Mouse (Mus musculus) fat pad, adult 2 months (tissue): Measurements from ENCODE around the gene Samd5.

ENCODE experiments used
- DNase-seq: peaks from one replicate; pipeline ENCODE4 v3.0.0-alpha.2; 2011; ENCODE audit warnings: low read depth, low spot score; ENCODE audit errors: extremely low read depth

Samd5 gene

DNA sequence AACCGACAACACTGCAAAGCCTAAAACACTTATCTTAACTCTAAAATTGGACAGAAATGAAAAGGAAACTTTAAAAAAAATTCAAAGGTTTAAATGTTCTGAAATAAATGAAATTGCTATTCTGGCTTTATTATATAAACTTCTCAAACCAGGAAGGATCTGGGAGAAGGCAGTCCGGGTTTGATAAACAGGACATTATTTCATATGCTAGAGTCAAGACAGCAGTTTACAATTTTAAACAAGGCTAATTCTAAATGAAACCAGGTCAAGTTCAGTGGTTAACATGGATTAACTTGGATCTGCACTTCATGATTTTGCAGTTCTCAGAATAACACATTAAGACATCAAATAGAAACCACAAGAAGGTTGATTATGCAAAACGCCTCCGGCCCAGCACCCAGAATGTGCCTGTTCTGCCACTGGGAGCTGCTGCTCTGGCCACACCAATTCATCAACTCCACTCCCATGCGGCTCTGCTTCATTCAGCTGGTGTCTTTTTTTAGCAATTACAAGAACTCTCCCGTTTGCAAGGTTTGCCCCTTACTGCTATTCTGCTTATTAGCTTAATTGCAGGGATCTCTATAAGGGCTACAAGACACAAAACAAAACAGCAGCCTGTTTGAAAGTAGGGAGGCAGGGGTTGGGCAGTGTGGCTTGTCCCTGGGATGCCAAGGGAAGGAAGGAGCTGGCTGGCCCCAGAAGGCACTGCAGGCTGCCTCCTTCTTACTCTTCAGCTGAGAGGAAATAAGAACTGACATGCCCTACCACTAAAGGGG is 24.8 kb downstream of the Samd5 start:
- no peak for DNase-seq

DNA sequence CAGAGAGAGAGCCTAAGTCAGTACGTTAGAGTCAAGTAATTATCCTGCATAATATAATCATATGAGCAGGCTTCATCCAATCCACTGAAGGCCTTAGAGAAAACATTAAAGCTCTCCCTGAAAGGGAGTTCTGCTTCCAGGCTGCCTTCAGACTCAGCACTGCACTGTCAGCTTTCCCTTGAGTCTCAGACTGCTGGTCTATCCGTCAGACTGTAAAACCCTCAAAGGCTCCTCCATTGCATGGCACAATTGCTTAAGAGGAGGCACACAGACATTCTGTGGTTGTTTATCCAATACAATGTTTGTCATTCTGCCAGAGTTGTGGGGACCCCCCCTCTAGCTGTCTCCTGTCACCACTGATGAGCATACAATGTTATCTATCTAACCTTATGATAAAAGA is 26.5 kb downstream of the Samd5 start:
- DNase-seq: no peak

DNA sequence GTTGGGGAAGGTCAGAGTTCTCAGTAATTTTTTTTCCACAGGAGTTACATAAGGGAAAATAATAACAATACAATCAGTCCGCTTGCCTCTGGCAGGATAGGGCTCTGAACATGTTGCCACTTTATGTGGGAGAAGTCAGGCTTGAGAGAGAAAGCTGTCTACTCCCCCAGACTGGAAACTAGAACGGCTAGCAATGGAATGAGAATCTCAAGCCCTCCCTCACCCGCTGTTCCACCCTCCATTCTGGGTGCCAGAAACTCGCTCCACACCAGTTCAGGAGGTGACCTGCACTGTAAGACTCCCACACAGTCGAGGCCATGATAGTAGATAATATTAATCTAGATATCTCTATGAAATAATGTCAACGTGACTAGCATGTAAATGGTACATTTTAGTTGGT is 27.3 kb downstream of the Samd5 start:
- no peak for DNase-seq

DNA sequence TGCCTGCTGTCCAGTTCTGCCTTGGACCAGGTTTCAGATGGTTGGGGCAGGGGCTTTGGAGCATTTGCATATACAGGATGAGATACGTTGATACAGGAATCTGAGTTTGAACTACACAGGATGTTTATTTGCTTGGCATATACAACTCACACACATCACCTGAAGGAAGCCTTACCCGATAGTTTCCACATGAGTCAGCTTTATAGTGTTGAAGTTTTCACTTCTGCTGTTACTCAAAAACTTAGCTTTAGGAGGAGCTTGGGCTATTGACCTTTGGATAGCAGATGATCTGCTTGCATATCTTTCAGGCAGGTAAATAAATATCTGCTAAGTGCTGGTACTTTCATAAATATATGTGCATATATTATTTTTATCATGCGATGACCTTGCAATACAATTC is 28.6 kb downstream of the Samd5 start:
- DNase-seq: no peak

GRCm38 (mm10) chr10:9643531-9643930 is 31.5 kb downstream of the Samd5 start:
- no peak for DNase-seq

GRCm38 (mm10) chr10:9642077-9642476 is 32.9 kb downstream of the Samd5 start:
- no peak for DNase-seq

- no peak for DNase-seq
Measured at GRCm38 (mm10) chr10:9640678-9641077, 34.3 kb downstream of the Samd5 start.

GRCm38 (mm10) chr10:9640056-9640455 is 35.0 kb downstream of the Samd5 start:
- DNase-seq: no peak

GRCm38 (mm10) chr10:9625356-9625755 is 49.7 kb downstream of the Samd5 start:
- no peak for DNase-seq

DNA sequence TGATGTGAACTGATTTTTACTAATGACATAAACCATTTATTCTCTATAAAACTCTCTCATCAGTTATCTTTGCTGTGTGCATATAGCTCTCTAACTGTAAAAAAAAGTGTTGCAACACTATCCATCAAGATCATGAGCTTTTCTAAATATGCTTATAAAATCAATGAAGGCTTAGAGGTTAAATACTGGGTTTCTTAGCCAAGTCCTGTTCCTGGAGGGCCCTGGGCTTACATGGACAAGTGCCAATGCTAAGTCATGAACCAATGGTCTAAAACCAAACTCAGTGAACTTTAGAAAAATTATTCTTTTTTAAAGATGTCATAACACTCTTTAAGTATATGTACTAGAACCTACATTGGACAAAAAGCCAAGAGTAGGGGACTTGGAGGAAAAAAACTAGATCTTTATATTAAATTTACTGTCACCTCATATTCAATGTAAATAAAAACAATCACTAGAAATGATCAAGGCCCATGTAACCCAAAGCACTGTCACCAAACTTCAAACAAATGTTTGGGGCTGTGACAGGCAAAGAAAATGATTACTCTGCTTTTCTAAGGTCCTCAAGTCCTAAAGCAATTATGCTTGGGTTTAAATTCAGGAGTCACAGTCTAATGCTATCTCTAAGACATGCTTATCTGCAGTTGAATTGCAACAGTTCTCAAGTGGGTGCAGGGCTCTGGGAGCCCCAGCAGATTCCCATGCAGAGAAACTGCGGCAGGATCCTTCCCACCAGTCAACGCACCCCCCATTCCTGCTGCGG is 52.9 kb downstream of the Samd5 start:
- no peak for DNase-seq

DNA sequence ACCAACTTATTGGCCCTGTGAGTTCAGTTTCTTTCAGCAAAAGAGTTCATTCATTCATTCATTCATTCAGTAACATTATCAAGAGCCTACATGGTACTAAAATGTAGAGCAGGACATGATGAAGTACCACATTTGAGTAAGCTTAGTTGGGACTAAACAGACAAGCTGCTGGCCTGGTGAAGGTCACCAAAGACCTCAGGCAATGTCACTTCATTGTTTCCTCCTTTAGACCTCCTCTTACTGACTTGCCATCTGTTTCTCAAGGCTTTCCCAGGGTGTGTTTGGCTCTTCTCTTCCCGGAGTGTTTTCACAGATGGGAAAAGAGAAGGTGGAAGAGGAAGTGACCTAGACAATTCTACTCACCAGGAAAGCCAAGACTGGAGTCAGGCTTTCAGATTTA is 54.0 kb downstream of the Samd5 start:
- no peak for DNase-seq

- no peak for DNase-seq
Measured at GRCm38 (mm10) chr10:9615009-9615408, 60.0 kb downstream of the Samd5 start.

GRCm38 (mm10) chr10:9608854-9609253 is 66.2 kb downstream of the Samd5 start:
- DNase-seq: no peak

GRCm38 (mm10) chr10:9607155-9607554 is 67.9 kb downstream of the Samd5 start:
- DNase-seq: no peak

DNA sequence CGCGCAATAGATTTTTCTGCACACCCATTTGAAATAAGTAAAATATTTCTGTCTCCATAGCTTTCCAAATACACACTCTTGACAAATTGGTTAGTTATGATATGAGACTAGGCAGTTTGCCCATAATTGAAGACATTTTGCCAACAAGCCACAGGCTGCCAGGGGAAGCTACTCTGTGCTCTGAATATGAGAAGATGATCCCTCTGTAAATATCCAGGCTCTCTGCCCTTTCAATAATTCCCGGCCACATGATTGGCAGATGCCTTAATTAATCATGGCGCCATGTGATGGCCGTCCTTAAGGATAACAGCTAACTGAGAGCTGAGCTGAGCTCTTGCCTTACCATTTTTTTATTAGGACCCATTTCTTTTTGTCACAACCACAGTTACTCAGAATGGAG is 69.4 kb downstream of the Samd5 start:
- no peak for DNase-seq

DNA sequence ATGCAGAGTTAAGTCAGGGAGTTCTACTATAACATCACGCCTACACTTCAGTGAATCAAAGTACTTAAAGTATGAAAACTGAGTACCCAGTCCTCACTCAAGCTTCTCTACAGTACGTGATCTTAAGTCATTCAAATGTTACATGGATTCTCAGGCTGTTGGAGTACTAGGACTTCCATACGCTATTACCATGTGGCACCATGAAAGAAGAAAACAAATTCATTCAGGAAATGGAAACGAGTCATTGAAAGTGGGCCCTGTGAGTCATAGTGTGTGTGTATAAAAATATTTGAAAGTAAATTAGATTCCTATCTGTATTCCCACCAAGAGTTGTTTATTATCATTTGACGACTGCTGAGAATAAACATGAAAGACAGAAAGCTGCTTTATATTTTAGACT is 71.7 kb downstream of the Samd5 start:
- no peak for DNase-seq

GRCm38 (mm10) chr10:9602845-9603244 is 72.2 kb downstream of the Samd5 start:
- no peak for DNase-seq

GRCm38 (mm10) chr10:9602389-9602788 is 72.6 kb downstream of the Samd5 start:
- no peak for DNase-seq

DNA sequence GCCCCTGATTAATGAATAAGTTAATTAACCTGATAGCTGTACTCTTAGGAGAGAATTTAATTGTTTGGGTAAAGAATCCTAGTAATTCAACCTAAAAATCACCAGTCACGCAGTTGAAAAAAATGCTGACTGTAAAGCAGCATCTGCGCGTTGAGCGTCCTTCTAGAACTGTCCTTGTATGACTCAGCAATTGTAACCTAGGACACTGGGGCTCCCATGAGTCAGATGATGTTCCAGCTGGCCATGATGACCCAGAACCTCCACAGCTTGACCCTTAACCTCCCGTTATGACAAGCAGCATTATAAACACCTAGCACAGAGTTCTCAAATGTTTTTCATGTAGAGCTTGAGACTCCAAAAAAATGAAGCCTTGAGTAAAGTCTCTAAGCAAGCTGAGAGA is 78.8 kb downstream of the Samd5 start:
- no peak for DNase-seq

DNA sequence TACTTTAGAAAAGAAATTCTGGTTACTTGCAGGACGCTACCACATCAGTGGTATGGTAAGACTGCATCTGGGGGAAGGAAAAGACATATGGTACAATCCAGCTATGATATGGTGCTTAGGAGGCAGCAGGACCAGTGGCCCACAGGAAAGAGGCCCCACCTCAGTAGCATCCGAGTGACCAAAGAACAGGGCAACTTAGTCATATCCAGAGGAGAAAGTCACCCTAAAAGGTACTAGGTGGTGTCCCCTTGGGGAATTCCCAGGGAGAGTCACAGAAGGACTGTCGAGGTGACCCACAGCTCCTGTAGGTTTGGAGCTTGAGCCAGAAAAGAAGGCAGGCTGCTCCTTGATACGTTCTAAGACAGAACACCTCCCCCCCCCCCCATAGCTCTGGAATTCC is 80.3 kb downstream of the Samd5 start:
- no peak for DNase-seq

DNA sequence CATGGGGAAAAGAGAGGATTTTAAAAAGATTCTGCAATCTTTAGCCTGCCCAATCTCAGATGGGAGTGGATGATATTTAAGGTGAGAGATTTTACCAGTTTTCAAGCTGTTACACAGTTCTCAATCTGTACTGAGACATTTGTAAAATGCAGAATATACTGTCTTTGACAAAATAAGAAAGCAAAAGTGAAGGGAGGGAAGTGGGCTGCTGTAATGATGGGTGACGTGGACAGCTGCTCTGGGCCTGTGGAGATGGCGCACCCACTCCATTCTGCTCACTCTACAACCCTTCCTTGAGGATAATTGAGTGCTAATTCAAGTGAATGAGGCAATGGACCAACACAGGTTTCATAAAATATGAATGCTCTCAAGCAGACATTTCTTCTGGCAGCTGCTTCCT is 84.4 kb downstream of the Samd5 start:
- DNase-seq: no peak

- no peak for DNase-seq
Measured at GRCm38 (mm10) chr10:9586328-9586727, 88.7 kb downstream of the Samd5 start.

- no peak for DNase-seq
Measured at GRCm38 (mm10) chr10:9579374-9579773, 95.6 kb downstream of the Samd5 start.
